Mouse (Mus musculus): ENCODE measurements at regions not wholly inside any gene's neighbourhood (a gene's known extent, or its start where the extent isn't known, plus 50 kb on each side); places are given as distances from the start of the nearest gene placed in this dataset.

GRCm38 (mm10) chr3:120047238-120047637 is 263.0 kb upstream of the Ptbp2 start:
- Histone ChIP-seq H3K4me2 (replicated peaks; ENCODE audit: low read depth, low read length) (no peak overlapping the region), H3K9ac (ENCODE audit: low read depth, low read length) (no peak overlapping the region), H3K27me3 (ENCODE audit: control insufficient read depth, insufficient read depth, low read length) (no peaks in the 10 kb centered on the region), H3K27ac (ENCODE audit: low read depth, low read length) (no peak overlapping the region), H3K36me3 (ENCODE audit: control insufficient read depth, insufficient read depth, low read length) (no peaks in the 10 kb centered on the region), H3K4me3 (ENCODE audit: low read depth, low read length) (no peak overlapping the region), H3K4me1 (replicated peaks; ENCODE audit: control insufficient read depth, insufficient read depth, low read length) (no peaks in the 10 kb centered on the region), H3K9me3 (ENCODE audit: control insufficient read depth, low read length) (no peaks in the 10 kb centered on the region)
- 89% methylated on average over 3 of the region's 3 CpGs for WGBS
- ATAC-seq (ENCODE audit: low FRiP score) (no peak), DNase-seq (ENCODE audit: low spot score) (no peak)

- DNase-seq (ENCODE audit: low spot score) (no peak), ATAC-seq (ENCODE audit: low FRiP score) (no peak)
- Histone ChIP-seq H3K36me3 (ENCODE audit: control insufficient read depth, insufficient read depth, low read length) (no peaks in the 10 kb centered on the region), H3K27me3 (ENCODE audit: control insufficient read depth, insufficient read depth, low read length) (no peaks in the 10 kb centered on the region), H3K9me3 (ENCODE audit: control insufficient read depth, low read length) (0 out of 2 replicates have a peak, but pooled peaks cover 3% of the 10 kb centered on the region), H3K4me1 (replicated peaks; ENCODE audit: control insufficient read depth, insufficient read depth, low read length) (no peaks in the 10 kb centered on the region), H3K9ac (ENCODE audit: low read depth, low read length) (no peak overlapping the region), H3K27ac (ENCODE audit: low read depth, low read length) (no peak overlapping the region), H3K4me2 (replicated peaks; ENCODE audit: low read depth, low read length) (no peak overlapping the region), H3K4me3 (ENCODE audit: low read depth, low read length) (no peak overlapping the region)
- WGBS: 94% methylated on average over 3 of the region's 3 CpGs
Measured at GRCm38 (mm10) chr3:120037526-120037925, 253.3 kb upstream of the Ptbp2 start.

- Histone ChIP-seq H3K4me3 (ENCODE audit: low read depth, low read length) (no peak overlapping the region), H3K9ac (ENCODE audit: low read depth, low read length) (no peak overlapping the region), H3K4me1 (replicated peaks; ENCODE audit: control insufficient read depth, insufficient read depth, low read length) (no peaks in the 10 kb centered on the region), H3K9me3 (ENCODE audit: control insufficient read depth, low read length) (no peaks in the 10 kb centered on the region), H3K27me3 (ENCODE audit: control insufficient read depth, insufficient read depth, low read length) (no peaks in the 10 kb centered on the region), H3K4me2 (replicated peaks; ENCODE audit: low read depth, low read length) (no peak overlapping the region), H3K27ac (ENCODE audit: low read depth, low read length) (no peak overlapping the region), H3K36me3 (ENCODE audit: control insufficient read depth, insufficient read depth, low read length) (no peaks in the 10 kb centered on the region)
- DNase-seq (ENCODE audit: low spot score) (no peak), ATAC-seq (ENCODE audit: low FRiP score) (no peak)
- WGBS: 73% methylated on average over 10 of the region's 10 CpGs
Measured at GRCm38 (mm10) chr3:120019826-120020683, 235.8 kb upstream of the Ptbp2 start.

- WGBS: 95% methylated on average over 7 of the region's 7 CpGs
- Histone ChIP-seq H3K36me3 (ENCODE audit: control insufficient read depth, insufficient read depth, low read length) (no peaks in the 10 kb centered on the region), H3K27me3 (ENCODE audit: control insufficient read depth, insufficient read depth, low read length) (no peaks in the 10 kb centered on the region), H3K4me2 (replicated peaks; ENCODE audit: low read depth, low read length) (no peak overlapping the region), H3K27ac (ENCODE audit: low read depth, low read length) (no peak overlapping the region), H3K9me3 (ENCODE audit: control insufficient read depth, low read length) (no peaks in the 10 kb centered on the region), H3K4me3 (ENCODE audit: low read depth, low read length) (no peak overlapping the region), H3K9ac (ENCODE audit: low read depth, low read length) (no peak overlapping the region), H3K4me1 (replicated peaks; ENCODE audit: control insufficient read depth, insufficient read depth, low read length) (no peaks in the 10 kb centered on the region)
- ATAC-seq (ENCODE audit: low FRiP score) (no peak), DNase-seq (ENCODE audit: low spot score) (no peak)
Measured at GRCm38 (mm10) chr3:120015376-120015775, 231.1 kb upstream of the Ptbp2 start.

- 19% methylated on average over 3 of the region's 3 CpGs for WGBS
- DNase-seq (ENCODE audit: low spot score): no peak
- no peak overlapping the region for H3K4me3 ChIP-seq (ENCODE audit: low read depth, low read length)
- no peak overlapping the region for H3K4me2 ChIP-seq (replicated peaks; ENCODE audit: low read depth, low read length)
- no peak overlapping the region for H3K27ac ChIP-seq (ENCODE audit: low read depth, low read length)
- no peaks in the 10 kb centered on the region for H3K9me3 ChIP-seq (ENCODE audit: control insufficient read depth, low read length)
- no peak for ATAC-seq (ENCODE audit: low FRiP score)
- H3K9ac ChIP-seq (ENCODE audit: low read depth, low read length): no peak overlapping the region
- no peaks in the 10 kb centered on the region for H3K4me1 ChIP-seq (replicated peaks; ENCODE audit: control insufficient read depth, insufficient read depth, low read length)
- no peaks in the 10 kb centered on the region for H3K36me3 ChIP-seq (ENCODE audit: control insufficient read depth, insufficient read depth, low read length)
- H3K27me3 ChIP-seq (ENCODE audit: control insufficient read depth, insufficient read depth, low read length): no peaks in the 10 kb centered on the region
Measured at GRCm38 (mm10) chr3:120011861-120012260, 227.6 kb upstream of the Ptbp2 start.

GRCm38 (mm10) chr3:120008110-120008509 is 223.8 kb upstream of the Ptbp2 start:
- H3K9me3 ChIP-seq (ENCODE audit: control insufficient read depth, low read length): no peaks in the 10 kb centered on the region
- 88% methylated on average over 3 of the region's 3 CpGs for WGBS
- no peak overlapping the region for H3K27ac ChIP-seq (ENCODE audit: low read depth, low read length)
- H3K36me3 ChIP-seq (ENCODE audit: control insufficient read depth, insufficient read depth, low read length): no peaks in the 10 kb centered on the region
- no peak for DNase-seq (ENCODE audit: low spot score)
- no peak overlapping the region for H3K4me2 ChIP-seq (replicated peaks; ENCODE audit: low read depth, low read length)
- H3K9ac ChIP-seq (ENCODE audit: low read depth, low read length): no peak overlapping the region
- no peaks in the 10 kb centered on the region for H3K27me3 ChIP-seq (ENCODE audit: control insufficient read depth, insufficient read depth, low read length)
- H3K4me1 ChIP-seq (replicated peaks; ENCODE audit: control insufficient read depth, insufficient read depth, low read length): no peaks in the 10 kb centered on the region
- no peak overlapping the region for H3K4me3 ChIP-seq (ENCODE audit: low read depth, low read length)
- ATAC-seq (ENCODE audit: low FRiP score): no peak

- H3K27ac ChIP-seq (ENCODE audit: low read depth, low read length): no peak overlapping the region
- DNase-seq (ENCODE audit: low spot score) (no peak), ATAC-seq (ENCODE audit: low FRiP score) (no peak)
- H3K4me1 ChIP-seq (replicated peaks; ENCODE audit: control insufficient read depth, insufficient read depth, low read length): no peaks in the 10 kb centered on the region
- no peaks in the 10 kb centered on the region for H3K9me3 ChIP-seq (ENCODE audit: control insufficient read depth, low read length)
- H3K4me2 ChIP-seq (replicated peaks; ENCODE audit: low read depth, low read length): no peak overlapping the region
- no peaks in the 10 kb centered on the region for H3K36me3 ChIP-seq (ENCODE audit: control insufficient read depth, insufficient read depth, low read length)
- H3K27me3 ChIP-seq (ENCODE audit: control insufficient read depth, insufficient read depth, low read length): no peaks in the 10 kb centered on the region
- no peak overlapping the region for H3K4me3 ChIP-seq (ENCODE audit: low read depth, low read length)
- H3K9ac ChIP-seq (ENCODE audit: low read depth, low read length): no peak overlapping the region
- WGBS: 89% methylated on average over 3 of the region's 3 CpGs
Measured at GRCm38 (mm10) chr3:120004588-120004987, 220.3 kb upstream of the Ptbp2 start.

- no peak overlapping the region for H3K27ac ChIP-seq (ENCODE audit: low read depth, low read length)
- no peaks in the 10 kb centered on the region for H3K9me3 ChIP-seq (ENCODE audit: control insufficient read depth, low read length)
- ATAC-seq (ENCODE audit: low FRiP score) (no peak), DNase-seq (ENCODE audit: low spot score) (no peak)
- no peak overlapping the region for H3K4me3 ChIP-seq (ENCODE audit: low read depth, low read length)
- H3K27me3 ChIP-seq (ENCODE audit: control insufficient read depth, insufficient read depth, low read length): no peaks in the 10 kb centered on the region
- 90% methylated on average over 5 of the region's 5 CpGs for WGBS
- H3K4me2 ChIP-seq (replicated peaks; ENCODE audit: low read depth, low read length): no peak overlapping the region
- H3K4me1 ChIP-seq (replicated peaks; ENCODE audit: control insufficient read depth, insufficient read depth, low read length): no peaks in the 10 kb centered on the region
- H3K36me3 ChIP-seq (ENCODE audit: control insufficient read depth, insufficient read depth, low read length): no peaks in the 10 kb centered on the region
- no peak overlapping the region for H3K9ac ChIP-seq (ENCODE audit: low read depth, low read length)
Measured at GRCm38 (mm10) chr3:120000281-120000680, 216.0 kb upstream of the Ptbp2 start.

GRCm38 (mm10) chr3:119996258-119996988 is 212.2 kb upstream of the Ptbp2 start:
- Histone ChIP-seq H3K4me3 (ENCODE audit: low read depth, low read length) (no peak overlapping the region), H3K4me2 (replicated peaks; ENCODE audit: low read depth, low read length) (no peak overlapping the region), H3K27me3 (ENCODE audit: control insufficient read depth, insufficient read depth, low read length) (no peaks in the 10 kb centered on the region), H3K4me1 (replicated peaks; ENCODE audit: control insufficient read depth, insufficient read depth, low read length) (no peaks in the 10 kb centered on the region), H3K27ac (ENCODE audit: low read depth, low read length) (no peak overlapping the region), H3K9ac (ENCODE audit: low read depth, low read length) (no peak overlapping the region), H3K9me3 (ENCODE audit: control insufficient read depth, low read length) (no peaks in the 10 kb centered on the region), H3K36me3 (ENCODE audit: control insufficient read depth, insufficient read depth, low read length) (no peaks in the 10 kb centered on the region)
- ATAC-seq (ENCODE audit: low FRiP score) (no peak), DNase-seq (ENCODE audit: low spot score) (no peak)
- whole genome bisulfite sequencing: 68% methylated on average over 9 of the region's 9 CpGs

Data from hindbrain, embryonic 11.5 days (tissue).